8 mouse cellular contexts compared by ENCODE assay signal in the genomic region with DNA sequence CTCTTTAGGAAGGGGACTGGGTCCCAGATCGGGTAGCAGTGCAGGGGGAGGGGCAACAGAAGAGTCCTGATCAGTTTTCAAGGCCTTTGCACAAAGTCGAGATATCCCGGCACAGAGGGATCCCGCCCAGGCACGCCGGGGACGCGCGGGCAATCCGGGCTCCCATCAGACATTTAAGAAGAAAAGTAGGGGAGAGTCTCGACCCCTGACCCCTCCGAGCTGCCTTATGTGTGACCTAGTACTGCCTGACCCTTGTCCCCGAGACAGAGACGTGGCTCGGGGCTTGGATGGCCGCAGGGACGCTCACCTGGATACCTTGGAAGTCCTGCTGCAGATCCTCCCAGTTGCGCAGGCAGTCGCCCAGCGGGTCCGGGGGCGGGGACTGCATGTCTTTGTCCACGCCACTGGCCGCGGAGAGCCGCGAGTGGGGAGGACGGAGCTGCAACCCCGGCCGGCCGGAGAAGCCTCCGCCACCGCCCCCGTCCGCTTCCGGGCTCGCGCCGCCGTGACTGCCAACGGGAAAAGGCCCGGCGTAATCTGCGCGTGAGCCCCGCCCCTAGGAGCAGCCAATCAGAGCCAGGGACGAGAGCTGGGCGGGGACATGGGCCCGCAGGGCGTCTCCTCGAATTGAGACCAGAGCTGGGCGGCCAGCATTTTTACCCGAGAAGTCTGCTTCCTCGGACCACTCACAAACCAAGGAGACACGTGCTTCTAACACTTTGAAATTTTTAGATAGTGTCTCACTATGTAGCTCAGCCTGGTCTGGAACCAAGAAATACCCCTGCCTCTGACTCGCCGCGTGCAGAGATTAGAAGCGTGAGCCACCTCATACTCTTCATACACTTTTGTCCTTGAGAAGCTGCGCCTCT. TPM values are rescaled to one million over a fixed set of nuclear protein-coding genes. Genes with fewer than 3 reads are reported as not detected.
DNase-seq lines count a peak whose midpoint lies in the region; ATAC-seq and TF ChIP-seq lines count a peak whose summit lies in the region.

A gene (minus strand): TSS at position 708 of the 869 bp plus-strand sequence.

- H3K36me3 ChIP-seq in E14TG2a.4 (ENCODE audit: insufficient read depth, low read length): peaks cover 23% of the 10 kb centered on the region
- H3K36me3 ChIP-seq in forebrain, embryonic 13.5 days (ENCODE audit: poor library complexity, severe bottlenecking): peaks cover 24% of the 10 kb centered on the region
- peaks cover 4% of the 10 kb centered on the region for H3K36me3 ChIP-seq in liver, postnatal 0 days (replicated peaks; ENCODE audit: insufficient read depth, low read length)
- no peaks in the 10 kb centered on the region for H3K36me3 ChIP-seq in neural tube, embryonic 14.5 days (ENCODE audit: control insufficient read depth, insufficient read depth, low read length)

- peak within 1 kb of the TSS; percentile 89 for H3K9ac ChIP-seq in forebrain, embryonic 13.5 days
- H3K9ac ChIP-seq in liver, postnatal 0 days (replicated peaks): peak within 1 kb of the TSS; percentile 66
- H3K9ac ChIP-seq in neural tube, embryonic 14.5 days (replicated peaks; ENCODE audit: low read depth, low read length): peak within 1 kb of the TSS; percentile 89

- H3K4me2 ChIP-seq in forebrain, embryonic 13.5 days: peak within 1 kb of the TSS; percentile 96
- peak within 1 kb of the TSS; percentile 78 for H3K4me2 ChIP-seq in liver, postnatal 0 days (ENCODE audit: low read depth, low read length)
- H3K4me2 ChIP-seq in neural tube, embryonic 14.5 days (ENCODE audit: low read depth, low read length): peak within 1 kb of the TSS; percentile 95

- H3K27ac ChIP-seq in forebrain, embryonic 13.5 days: 0 out of 2 replicates have a peak within 1 kb of the TSS, but pooled peaks have one; percentile 4
- peak within 1 kb of the TSS; percentile 71 for H3K27ac ChIP-seq in liver, postnatal 0 days (ENCODE audit: low read depth)
- H3K27ac ChIP-seq in neural tube, embryonic 14.5 days (ENCODE audit: low read depth, low read length): peak within 1 kb of the TSS; percentile 55; the same call in 1 of the 2 replicates

- intact Hi-C loops in heart, postnatal 10 days (cut with DNase I): loop anchor here (1.0 to 5.0 kb wide), 3 partner anchors 34 to 111 kb away; a partner anchor contains a TSS

- peaks cover 44% of the 10 kb centered on the region for H3K4me1 ChIP-seq in E14TG2a.4 (replicated peaks; ENCODE audit: low read depth, low read length)
- H3K4me1 ChIP-seq in forebrain, embryonic 13.5 days: peaks cover 18% of the 10 kb centered on the region
- H3K4me1 ChIP-seq in liver, postnatal 0 days (ENCODE audit: insufficient read depth): peaks cover 13% of the 10 kb centered on the region
- H3K4me1 ChIP-seq in neural tube, embryonic 14.5 days (ENCODE audit: control insufficient read depth, insufficient read depth, low read length): peaks cover 8% of the 10 kb centered on the region

- H3K4me3 ChIP-seq in E14TG2a.4 (replicated peaks; ENCODE audit: low read length): peak within 1 kb of the TSS; percentile 94
- H3K4me3 ChIP-seq in forebrain, embryonic 13.5 days: peak within 1 kb of the TSS; percentile 86
- peak within 1 kb of the TSS; percentile 61 for H3K4me3 ChIP-seq in liver, postnatal 0 days (ENCODE audit: low read depth, low read length)
- peak within 1 kb of the TSS; percentile 95 for H3K4me3 ChIP-seq in neural tube, embryonic 14.5 days (ENCODE audit: low read depth, low read length)

- DNase-seq in c-Kit-positive CD71-positive TER-119-positive erythroid progenitor cells, embryonic 14.5 days (ENCODE audit: low spot score): peak; percentile 88
- peak; percentile 98 for DNase-seq in heart, postnatal 10 days
- peak; percentile 80 for DNase-seq in large intestine, adult 2 months (ENCODE audit: low read depth, low spot score)
- DNase-seq in liver, postnatal 0 days: peak; percentile 96
- DNase-seq in testis, postnatal 10 days (ENCODE audit: low spot score): peak; percentile 97

- peaks cover 20% of the 10 kb centered on the region for H3K27me3 ChIP-seq in E14TG2a.4 (ENCODE audit: insufficient read depth, low read length)
- H3K27me3 ChIP-seq in forebrain, embryonic 13.5 days: no peaks in the 10 kb centered on the region
- no peaks in the 10 kb centered on the region for H3K27me3 ChIP-seq in liver, postnatal 0 days (ENCODE audit: insufficient read depth, low read length)
- H3K27me3 ChIP-seq in neural tube, embryonic 14.5 days (ENCODE audit: control insufficient read depth, insufficient read depth, low read length): no peaks in the 10 kb centered on the region

- no peaks in the 10 kb centered on the region; the same call in 1 of the 2 replicates for H3K9me3 ChIP-seq in E14TG2a.4 (ENCODE audit: low read length)
- H3K9me3 ChIP-seq in forebrain, embryonic 13.5 days (replicated peaks): peaks cover 9% of the 10 kb centered on the region; the same call in 1 of the 2 replicates
- 0 out of 2 replicates have a peak, but pooled peaks cover 2% of the 10 kb centered on the region for H3K9me3 ChIP-seq in liver, postnatal 0 days (ENCODE audit: low read length)
- H3K9me3 ChIP-seq in neural tube, embryonic 14.5 days (ENCODE audit: control insufficient read depth, low read length): no peaks in the 10 kb centered on the region

- under 1% methylated on average over 55 of the region's 60 CpGs for WGBS in forebrain, embryonic 13.5 days
- WGBS in large intestine, adult 2 months: under 1% methylated on average over 60 of the region's 60 CpGs
- under 1% methylated on average over 60 of the region's 60 CpGs for WGBS in liver, postnatal 0 days (ENCODE audit: insufficient replicate concordance)
- WGBS in neural tube, embryonic 14.5 days: 1% methylated on average over 60 of the region's 60 CpGs

- ATAC-seq in forebrain, embryonic 13.5 days: peak; percentile 98
- peak; percentile 96 for ATAC-seq in liver, postnatal 0 days
- peak; percentile 94 for ATAC-seq in neural tube, embryonic 14.5 days (ENCODE audit: low read depth)

- peak; percentile 35; the same call in 1 of the 2 replicates for TF ChIP-seq EP300 in liver, postnatal 0 days (IDR thresholded peaks at IDR 0.05; ENCODE audit: low read depth)

- TF ChIP-seq CTCF in E14TG2a.4 (conservative IDR thresholded peaks at IDR 0.05; ENCODE audit: low read length): no peak
- no peak for TF ChIP-seq CTCF in liver, postnatal 0 days (IDR thresholded peaks at IDR 0.05; ENCODE audit: low read depth)

RNA-seq across cellular contexts. Expression of the gene that starts here (rescaled TPM):
- polyA plus RNA-seq in forebrain, embryonic 13.5 days (2015; fragmentation: Nextera tagmentation; extraction: Ambion mirVana): 67.0 and 69.7 TPM in 2 replicates
- total RNA-seq in heart, postnatal 10 days (2021): 10 to 100 TPM; 10.0 to 17.4 TPM
- polyA plus RNA-seq in large intestine, adult 2 months (2012; rRNA removed): 118 and 186 TPM in 2 replicates
- 80.8 and 82.7 TPM in 2 replicates for polyA plus RNA-seq in liver, postnatal 0 days (2015; fragmentation: Nextera tagmentation; extraction: Ambion mirVana)
- polyA plus RNA-seq in neural tube, embryonic 14.5 days (2014; fragmentation: Nextera tagmentation; extraction: Ambion mirVana): 76.3 and 82.0 TPM in 2 replicates

Comparison
In these comparisons a context has a peak if more than half of its experiments do, and no peak if none do; other contexts are left out.
1. Peak in every context shown above with its lines: DNase-seq, ATAC-seq, H3K4me3 ChIP-seq and H3K27ac ChIP-seq.
2. H3K27ac ChIP-seq: peak in every context shown above with its lines; median percentile 71 in liver, postnatal 0 days; 55 in neural tube, embryonic 14.5 days; 4 in forebrain, embryonic 13.5 days.